Mouse (Mus musculus) skeletal muscle tissue, adult 2 months (tissue): ENCODE data around the gene Ubiad1.

Experiments
- DNase-seq: peaks from one replicate; pipeline ENCODE4 v3.0.0-alpha.2; 2012; ENCODE audit warnings: low read depth, low spot score

Gene Ubiad1

GRCm38 (mm10) chr4:148444250-148444967 is at the start of gene Ubiad1:
TSS of gene Ubiad1 (minus strand) at chr4:148444771.
- peak; percentile 74 for DNase-seq

GRCm38 (mm10) chr4:148491448-148491847 is 46.9 kb upstream of the Ubiad1 start:
- DNase-seq: no peak

DNA sequence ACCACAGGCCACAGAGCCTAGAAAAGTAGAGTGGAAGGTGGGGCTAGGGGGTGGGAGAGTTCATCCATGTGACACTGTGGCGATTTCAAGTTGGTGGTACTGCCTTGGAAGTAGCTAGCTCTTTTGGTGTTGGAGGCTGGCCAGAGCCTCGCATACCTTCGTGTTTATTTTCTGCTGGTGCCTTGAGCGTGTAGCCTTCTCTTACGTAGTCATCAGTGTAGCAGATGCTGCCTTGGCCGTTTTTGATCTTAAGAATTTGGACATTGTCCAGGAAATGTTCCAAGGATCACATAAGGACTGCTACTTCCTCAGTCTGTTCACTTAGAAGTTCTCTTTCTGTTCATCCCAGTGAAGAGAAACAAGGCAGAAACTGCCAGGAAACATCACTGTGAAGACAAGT is 45.9 kb upstream of the Ubiad1 start:
- peak; percentile 51 for DNase-seq

- no peak for DNase-seq
Measured at GRCm38 (mm10) chr4:148487841-148488240, 43.3 kb upstream of the Ubiad1 start.

DNA sequence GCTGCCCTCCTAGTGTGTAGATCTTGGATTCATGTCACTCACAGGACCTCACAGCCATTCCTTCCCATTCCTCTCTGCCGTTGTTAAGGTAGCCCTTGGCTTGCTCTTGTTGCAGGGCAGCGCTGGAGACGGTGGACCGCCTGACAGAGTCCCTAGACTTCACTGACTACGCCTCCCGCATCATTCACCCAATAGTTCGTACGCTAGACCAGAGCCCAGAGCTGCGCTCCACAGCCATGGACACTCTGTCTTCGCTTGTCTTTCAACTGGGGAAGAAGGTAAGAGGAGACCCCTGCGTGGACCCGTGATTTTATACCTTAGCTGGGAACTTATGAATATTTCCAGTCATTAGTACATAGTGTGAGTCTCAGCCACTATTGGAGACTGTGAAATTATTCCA is 39.9 kb upstream of the Ubiad1 start:
- DNase-seq: no peak

DNA sequence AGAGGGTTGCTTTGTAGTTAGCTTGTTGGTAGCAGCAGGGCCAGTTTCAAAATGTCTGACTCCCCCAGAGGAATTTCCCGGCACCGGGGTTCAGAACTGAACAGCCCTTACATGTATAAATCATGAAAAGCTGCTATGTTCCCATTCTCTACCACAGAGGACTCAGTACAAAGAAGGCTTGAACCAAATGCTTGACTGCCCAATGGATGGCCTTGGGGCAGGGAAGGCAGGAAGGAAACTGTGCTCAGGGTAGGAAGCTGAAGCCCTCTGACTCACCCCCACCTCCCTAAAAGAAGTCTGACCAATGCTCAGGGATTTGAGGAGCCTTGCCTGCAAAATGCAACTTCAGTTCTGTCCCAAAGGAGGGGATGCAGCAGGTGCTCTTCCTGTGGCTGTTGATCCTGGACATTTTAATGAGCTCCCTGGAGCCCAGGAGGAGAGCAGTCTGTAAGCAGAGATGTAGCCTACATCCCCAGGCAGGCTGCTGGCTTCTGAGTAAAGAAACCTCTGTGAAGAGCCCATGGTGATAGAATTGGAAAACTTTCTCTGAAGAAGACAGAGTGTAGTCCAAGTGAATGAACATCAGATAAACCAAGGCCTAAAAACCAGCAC is 37.1 kb upstream of the Ubiad1 start:
- DNase-seq: no peak

GRCm38 (mm10) chr4:148480245-148480644 is 35.7 kb upstream of the Ubiad1 start:
- DNase-seq: no peak

DNA sequence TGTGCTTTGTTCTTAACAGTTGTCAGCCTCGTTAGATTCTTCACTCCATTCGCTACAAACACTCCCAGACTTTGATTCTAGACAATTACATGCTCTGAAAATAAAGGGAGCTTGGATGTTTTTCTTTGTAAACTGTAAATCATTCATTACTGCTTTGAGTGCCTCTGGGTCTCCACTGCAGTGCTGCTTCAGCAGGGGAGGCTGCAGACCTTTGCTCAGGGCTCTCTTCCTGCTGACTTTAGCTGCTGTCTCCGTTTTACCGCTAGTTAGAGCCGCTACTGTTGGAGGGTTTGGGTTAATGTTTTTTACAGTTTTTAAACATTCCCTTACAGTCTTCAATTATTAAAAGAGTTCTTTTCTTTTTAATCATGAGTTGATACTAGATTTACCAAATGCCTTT is 28.9 kb upstream of the Ubiad1 start:
- DNase-seq: no peak

GRCm38 (mm10) chr4:148472436-148473174 is 28.0 kb upstream of the Ubiad1 start:
- no peak for DNase-seq

DNA sequence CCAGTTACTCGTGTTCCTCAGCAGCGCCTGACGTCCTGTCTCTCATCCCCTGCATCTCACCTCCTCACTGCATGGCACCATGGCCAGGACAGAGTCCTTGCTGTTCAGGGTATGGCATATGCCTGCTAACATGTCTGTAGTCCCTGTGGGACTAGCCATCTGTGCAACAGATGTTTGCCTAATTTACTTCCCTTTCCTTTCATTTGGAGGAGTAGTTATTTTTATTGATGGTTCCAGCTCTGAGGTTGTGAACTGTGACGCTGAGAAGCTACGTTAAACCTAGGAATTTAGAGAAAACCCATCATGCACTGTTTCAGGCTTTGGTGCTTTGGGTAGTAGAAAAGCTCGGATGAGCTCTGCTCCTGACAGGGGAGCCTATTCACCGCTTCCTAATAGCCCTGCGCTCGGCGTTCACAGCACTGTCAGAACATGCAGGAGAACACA is 26.8 kb upstream of the Ubiad1 start:
- DNase-seq: no peak

GRCm38 (mm10) chr4:148469487-148470252 is 25.1 kb upstream of the Ubiad1 start:
- no peak for DNase-seq

GRCm38 (mm10) chr4:148468396-148468795 is 23.8 kb upstream of the Ubiad1 start:
- DNase-seq: no peak

GRCm38 (mm10) chr4:148466511-148467079 is 22.0 kb upstream of the Ubiad1 start:
- no peak for DNase-seq

- no peak for DNase-seq
Measured at GRCm38 (mm10) chr4:148464869-148465268, 20.3 kb upstream of the Ubiad1 start.

- no peak for DNase-seq
Measured at GRCm38 (mm10) chr4:148464301-148464700, 19.7 kb upstream of the Ubiad1 start.

DNA sequence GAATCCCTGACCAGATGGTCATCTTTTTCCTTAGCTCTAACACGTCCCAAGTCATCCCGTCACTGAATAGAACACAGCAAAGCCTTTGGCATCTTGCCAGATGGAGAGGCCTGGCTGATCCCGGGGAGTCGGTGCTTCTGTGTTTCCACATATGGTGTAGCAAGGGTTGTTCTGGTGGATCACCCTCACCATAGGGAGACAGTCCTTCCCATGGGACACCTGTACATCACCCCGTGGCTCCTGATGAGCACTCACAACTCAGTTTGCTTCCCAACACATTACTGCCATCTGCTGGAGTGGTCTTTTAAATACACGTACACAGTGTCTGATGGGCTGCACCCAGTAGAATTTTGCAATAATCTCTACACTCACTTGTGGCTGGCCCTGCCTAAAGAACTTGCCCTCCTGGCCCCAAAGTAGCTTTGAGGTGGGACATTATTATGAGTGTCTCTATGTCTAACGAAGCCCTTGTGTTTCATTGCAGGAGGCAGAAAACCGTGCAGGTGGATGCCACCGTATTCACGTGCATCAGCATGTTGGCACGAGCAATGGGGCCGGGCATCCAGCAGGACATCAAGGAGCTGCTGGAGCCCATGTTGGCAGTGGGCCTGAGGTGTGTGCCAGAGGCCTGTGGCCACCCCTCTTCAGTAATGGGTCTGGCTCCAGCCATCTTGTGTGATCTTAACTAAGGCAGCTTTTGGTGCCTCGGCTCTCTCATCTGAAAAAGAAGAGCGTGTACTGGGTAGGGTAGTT is 18.8 kb upstream of the Ubiad1 start:
- DNase-seq: no peak

- DNase-seq: no peak
Measured at GRCm38 (mm10) chr4:148462717-148463116, 18.1 kb upstream of the Ubiad1 start.

GRCm38 (mm10) chr4:148461772-148462171 is 17.2 kb upstream of the Ubiad1 start:
- no peak for DNase-seq

- DNase-seq: no peak
Measured at GRCm38 (mm10) chr4:148460656-148461284, 16.2 kb upstream of the Ubiad1 start.

DNA sequence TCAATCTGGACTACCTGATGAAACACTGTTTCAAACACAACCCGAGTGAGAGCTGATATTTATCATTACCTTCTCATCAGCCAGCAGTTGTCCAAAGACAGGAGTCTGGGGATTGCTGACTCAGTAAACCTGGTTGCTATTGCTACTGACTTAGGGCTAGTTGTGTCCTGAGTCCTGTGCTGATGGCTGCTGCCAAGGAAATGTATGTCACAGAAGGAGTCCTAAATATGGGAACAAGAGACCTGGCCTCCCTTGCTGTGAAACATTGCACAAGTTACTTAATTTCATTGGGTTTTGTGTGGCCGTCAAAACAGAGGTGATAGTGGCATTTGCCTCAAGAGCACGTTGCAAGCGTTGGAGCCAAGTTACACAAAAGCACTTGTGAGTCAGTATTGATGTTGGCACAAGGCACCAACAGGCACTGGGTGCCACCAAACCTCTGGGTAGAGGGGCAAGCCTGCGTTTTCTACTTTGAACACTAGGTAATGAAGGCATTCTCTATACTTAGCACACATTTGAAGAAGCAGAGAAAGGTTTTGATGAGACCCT is 11.0 kb upstream of the Ubiad1 start:
- no peak for DNase-seq
